8 mouse cellular contexts compared by ENCODE assay signal in genomic region chr2:35506311-35507190, GRCm38 (mm10). TPM values are rescaled to one million over a fixed set of nuclear protein-coding genes. Genes with fewer than 3 reads are reported as not detected.
A peak's percentile ranks its signal among the peaks of the same experiment; 100 is the strongest.
DNase-seq lines count a peak whose midpoint lies in the region; TF ChIP-seq lines count a peak whose summit lies in the region.

No protein-coding gene starts in this region.

- no peak for TF ChIP-seq CTCF in lung, adult 2 months (IDR thresholded peaks at IDR 0.05; ENCODE audit: insufficient read depth, low read length)

- peak overlapping the region; percentile 54 for H3K27ac ChIP-seq in embryonic facial prominence, embryonic 10.5 days (replicated peaks)
- H3K27ac ChIP-seq in midbrain, embryonic 10.5 days (replicated peaks), result no peak overlapping the region; the same call in 1 of the 2 replicates

- H3K4me3 ChIP-seq in lung, adult 2 months (replicated peaks; ENCODE audit: extremely low read depth, low read depth, low read length), result no peak overlapping the region
- no peak overlapping the region for H3K4me3 ChIP-seq in embryonic facial prominence, embryonic 10.5 days
- no peak overlapping the region for H3K4me3 ChIP-seq in midbrain, embryonic 10.5 days

- DNase-seq in lung, adult 18-20 months, result peak; percentile 42 to 46
- no peak for DNase-seq in lung, adult 2 months
- DNase-seq in embryonic facial prominence, embryonic 10.5 days (ENCODE audit: low spot score), result no peak
- peak; percentile 74 for DNase-seq in layer of hippocampus, adult 9-11 months
- peak; percentile 72 for DNase-seq in lung, postnatal 36 days
- peak; percentile 59 for DNase-seq in thymus, postnatal 10 days (ENCODE audit: low spot score in 2 of 2)
- no peak for DNase-seq in urinary bladder, adult 18-20 months (ENCODE audit: low spot score in 2 of 2)
- no peak for DNase-seq in midbrain, embryonic 10.5 days (ENCODE audit: low spot score)

- no peaks in the 10 kb centered on the region for H3K27me3 ChIP-seq in embryonic facial prominence, embryonic 10.5 days (replicated peaks; ENCODE audit: low read depth, poor library complexity, severe bottlenecking)
- H3K27me3 ChIP-seq in midbrain, embryonic 10.5 days (ENCODE audit: low read depth, poor library complexity, severe bottlenecking), result no peaks in the 10 kb centered on the region

- no peaks in the 10 kb centered on the region for H3K36me3 ChIP-seq in embryonic facial prominence, embryonic 10.5 days (replicated peaks)
- no peaks in the 10 kb centered on the region for H3K36me3 ChIP-seq in midbrain, embryonic 10.5 days

- WGBS in lung, adult 2 months, result 38% methylated on average over 6 of the region's 6 CpGs
- WGBS in embryonic facial prominence, embryonic 10.5 days, result 67% methylated on average over 6 of the region's 6 CpGs
- 73% methylated on average over 6 of the region's 6 CpGs for WGBS in midbrain, embryonic 10.5 days

- H3K9me3 ChIP-seq in embryonic facial prominence, embryonic 10.5 days, result no peaks in the 10 kb centered on the region
- H3K9me3 ChIP-seq in midbrain, embryonic 10.5 days (replicated peaks), result no peaks in the 10 kb centered on the region

- H3K4me1 ChIP-seq in lung, adult 2 months (ENCODE audit: control insufficient read depth, insufficient read depth, low read length), result peaks cover 4% of the 10 kb centered on the region; the same call in 1 of the 2 replicates
- peaks cover 74% of the 10 kb centered on the region for H3K4me1 ChIP-seq in embryonic facial prominence, embryonic 10.5 days
- H3K4me1 ChIP-seq in midbrain, embryonic 10.5 days, result peaks cover 37% of the 10 kb centered on the region

- TF ChIP-seq POLR2A in lung, adult 2 months (IDR thresholded peaks at IDR 0.05; ENCODE audit: borderline replicate concordance, extremely low read depth, low read depth, low read length), result no peak

RNA-seq across cellular contexts. Expression of gene Ggta1, which starts 43.5 kb away (rescaled TPM):
- 17.8 and 24.4 TPM in 2 replicates for polyA plus RNA-seq in lung, adult 2 months (2012; rRNA removed)
- polyA plus RNA-seq in embryonic facial prominence, embryonic 10.5 days (2016; fragmentation: Nextera tagmentation; extraction: Ambion mirVana), result 6.3 and 8.0 TPM in 2 replicates
- 5.0 and 6.0 TPM in 2 replicates for polyA plus RNA-seq in midbrain, embryonic 10.5 days (2016; fragmentation: Nextera tagmentation; extraction: Ambion mirVana)

RNA-seq across cellular contexts. Expression of gene Dab2ip, which starts 51.5 kb away (rescaled TPM):
- 113 and 132 TPM in 2 replicates for polyA plus RNA-seq in lung, adult 2 months (2012; rRNA removed)
- polyA plus RNA-seq in embryonic facial prominence, embryonic 10.5 days (2016; fragmentation: Nextera tagmentation; extraction: Ambion mirVana), result 34.7 and 35.4 TPM in 2 replicates
- polyA plus RNA-seq in midbrain, embryonic 10.5 days (2016; fragmentation: Nextera tagmentation; extraction: Ambion mirVana), result 19.7 and 24.7 TPM in 2 replicates

Comparison
In these comparisons a context has a peak if more than half of its experiments do, and no peak if none do; other contexts are left out.
1. DNase-seq: peak in lung, adult 18-20 months (2 of 2), layer of hippocampus, adult 9-11 months (single experiment), lung, postnatal 36 days (single experiment) and thymus, postnatal 10 days (2 of 2); none in lung, adult 2 months (single experiment), embryonic facial prominence, embryonic 10.5 days (single experiment), urinary bladder, adult 18-20 months (0 of 2) and midbrain, embryonic 10.5 days (single experiment).